Comparison of ENCODE assay signal across 9 mouse cellular contexts in the genomic region with DNA sequence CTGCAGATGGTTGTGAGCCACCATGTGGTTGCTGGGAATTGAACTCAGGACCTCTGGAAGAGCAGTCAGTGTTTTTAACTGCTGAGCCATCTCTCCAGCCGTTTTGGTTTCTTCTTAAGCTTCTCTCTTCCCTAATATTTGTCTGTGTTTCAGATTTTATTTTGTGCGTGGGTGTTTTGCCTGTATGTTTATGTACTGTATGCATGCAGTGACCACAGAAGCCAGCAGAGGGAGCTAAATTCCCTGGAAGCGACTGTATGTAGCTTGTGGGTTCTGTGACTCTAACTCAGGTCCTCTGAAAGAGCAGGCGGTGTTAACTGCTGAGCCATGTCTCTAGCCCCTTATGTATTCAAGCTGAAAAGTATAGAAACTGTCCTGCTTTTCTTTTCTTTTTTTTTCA. TPM values are rescaled to one million over a fixed set of nuclear protein-coding genes. Genes with fewer than 3 reads are reported as not detected.
A peak's percentile ranks its signal among the peaks of the same experiment; 100 is the strongest.
DNase-seq lines count a peak whose midpoint lies in the region; ATAC-seq and TF ChIP-seq lines count a peak whose summit lies in the region.
"Had no signal": no experiment of that assay in that cellular context is flagged by ENCODE, and none has a peak within 500 bp of the region (broad histone marks: within the 10 kb centered on the region; RNA-seq: fewer than 3 reads in every experiment).

No protein-coding gene starts in this region.

- no peak overlapping the region for H3K4me3 ChIP-seq in lung, adult 2 months (replicated peaks; ENCODE audit: extremely low read depth, low read depth, low read length)
- no peak overlapping the region for H3K4me3 ChIP-seq in midbrain, embryonic 13.5 days (replicated peaks)
- H3K4me3 ChIP-seq: heart, embryonic 15.5 days had no signal

- TF ChIP-seq CTCF in lung, adult 2 months (IDR thresholded peaks at IDR 0.05; ENCODE audit: insufficient read depth, low read length), result no peak

- TF ChIP-seq POLR2A in lung, adult 2 months (IDR thresholded peaks at IDR 0.05; ENCODE audit: borderline replicate concordance, extremely low read depth, low read depth, low read length), result no peak

- no peak overlapping the region for H3K27ac ChIP-seq in midbrain, embryonic 13.5 days
- H3K27ac ChIP-seq: heart, embryonic 15.5 days had no signal

- 52% methylated on average over 4 of the region's 4 CpGs for WGBS in lung, adult 2 months
- WGBS in midbrain, embryonic 13.5 days, result 51% methylated on average over 4 of the region's 4 CpGs

- no peaks in the 10 kb centered on the region for H3K36me3 ChIP-seq in midbrain, embryonic 13.5 days
- H3K36me3 ChIP-seq: heart, embryonic 15.5 days had no signal

- H3K27me3 ChIP-seq in midbrain, embryonic 13.5 days, result peaks cover 19% of the 10 kb centered on the region
- H3K27me3 ChIP-seq: heart, embryonic 15.5 days had no signal

- peak; percentile 36 to 65 for DNase-seq in cerebellum, postnatal 14 days
- DNase-seq in lung, postnatal 14 days, result peak; percentile 46
- DNase-seq in lung, adult 2 months, result no peak
- DNase-seq in embryo, embryonic 10.5 days (ENCODE audit: low spot score), result peak; percentile 70
- peak; percentile 63 for DNase-seq in thymus, postnatal 14 days
- DNase-seq in layer of hippocampus, postnatal 36 days, result no peak

- no peak overlapping the region for H3K4me2 ChIP-seq in midbrain, embryonic 13.5 days (replicated peaks)
- H3K4me2 ChIP-seq: heart, embryonic 15.5 days had no signal

- no peak overlapping the region for H3K9ac ChIP-seq in midbrain, embryonic 13.5 days (replicated peaks)
- H3K9ac ChIP-seq: heart, embryonic 15.5 days had no signal

- no peak for ATAC-seq in cerebellum, adult (ENCODE audit: insufficient number of reproducible peaks, low FRiP score, low TSS enrichment)
- ATAC-seq in midbrain, embryonic 13.5 days, result no peak

- H3K9me3 ChIP-seq in midbrain, embryonic 13.5 days, result no peaks in the 10 kb centered on the region
- H3K9me3 ChIP-seq: heart, embryonic 15.5 days had no signal

- H3K4me1 ChIP-seq in lung, adult 2 months (ENCODE audit: control insufficient read depth, insufficient read depth, low read length), result peaks cover 3% of the 10 kb centered on the region; the same call in 1 of the 2 replicates
- peaks cover 18% of the 10 kb centered on the region for H3K4me1 ChIP-seq in midbrain, embryonic 13.5 days (replicated peaks)

RNA-seq across cellular contexts. Expression of a gene that starts 3.4 kb away (rescaled TPM):
- polyA plus RNA-seq in lung, adult 2 months (2012; rRNA removed), result 72.7 and 91.7 TPM in 2 replicates
- total RNA-seq in layer of hippocampus, postnatal 36 days (2021), result 10 to 100 TPM; 56.8 to 66.3 TPM
- polyA plus RNA-seq in midbrain, embryonic 13.5 days (2015; fragmentation: Nextera tagmentation; extraction: Ambion mirVana), result 37.3 and 41.4 TPM in 2 replicates

RNA-seq across cellular contexts. Expression of a gene that starts 28.7 kb away (rescaled TPM):
- polyA plus RNA-seq in lung, adult 2 months (2012; rRNA removed), result 0.71 and 1.0 TPM in 2 replicates
- 1 to 10 TPM in 1 of 2 experiments, under 1 TPM in 1; 0.82 to 2.2 TPM for total RNA-seq in layer of hippocampus, postnatal 36 days (2021)
- 7.5 and 8.2 TPM in 2 replicates for polyA plus RNA-seq in midbrain, embryonic 13.5 days (2015; fragmentation: Nextera tagmentation; extraction: Ambion mirVana)

RNA-seq across cellular contexts. Expression of a gene that starts 48.1 kb away (rescaled TPM):
- polyA plus RNA-seq in lung, adult 2 months (2012; rRNA removed), result 0.84 and 1.3 TPM in 2 replicates
- total RNA-seq in layer of hippocampus, postnatal 36 days (2021), result under 1 TPM; 0.38 to 0.40 TPM
- 13.3 and 14.6 TPM in 2 replicates for polyA plus RNA-seq in midbrain, embryonic 13.5 days (2015; fragmentation: Nextera tagmentation; extraction: Ambion mirVana)

Comparison
In these comparisons a context has a peak if more than half of its experiments do, and no peak if none do; other contexts are left out.
1. DNase-seq: peak in cerebellum, postnatal 14 days (2 of 2), lung, postnatal 14 days (single experiment), embryo, embryonic 10.5 days (single experiment) and thymus, postnatal 14 days (single experiment); none in lung, adult 2 months (single experiment) and layer of hippocampus, postnatal 36 days (0 of 2).